Mouse (Mus musculus) embryonic facial prominence, embryonic 11.5 days (tissue): Measurements from ENCODE around the gene Psmg3. TPM values are rescaled to one million over a fixed set of nuclear protein-coding genes. Genes with fewer than 3 reads are reported as not detected.

Source experiments
- polyA plus RNA-seq: library from polyadenylated mRNA; unstranded; fragments of >200 nt; fragmentation: Nextera tagmentation; extraction: Ambion mirVana; gene quantifications from 2 replicates; pipeline ENCODE4 v1.2.1, GENCODE M21; 2014

The Psmg3 gene
- polyA plus RNA-seq, 1 experiment from 2014 or later = 67.8 TPM

Other genes starting within 250 kb of the Psmg3 start
- gene Micall2, start 90.5 kb downstream of the Psmg3 start, polyA plus RNA-seq = 5.7 and 6.4 TPM in 2 replicates
- gene Ints1, start 51.2 kb downstream of the Psmg3 start, polyA plus RNA-seq = 21.2 and 26.2 TPM in 2 replicates
- 3.4 and 4.2 TPM in 2 replicates for gene Mafk, start 35.4 kb downstream of the Psmg3 start, polyA plus RNA-seq
- gene Tmem184a, start 7.0 kb downstream of the Psmg3 start, polyA plus RNA-seq = 1.3 and 2.3 TPM in 2 replicates
- gene Gm26938, start 478 bp downstream of the Psmg3 start, polyA plus RNA-seq = 1.5 TPM in 1 of 2 replicates, not detected in the other
- gene Elfn1, start 81.1 kb upstream of the Psmg3 start, polyA plus RNA-seq = 0.27 and 0.28 TPM in 2 replicates